Mouse (Mus musculus) CH12.LX (cell line): Measurements from ENCODE around the gene 1700024P04Rik.
"Not testable (repeated sequence)": the region's sequence is repeated elsewhere in the genome, so short reads cannot be mapped to it uniquely, and the experiment has no call there.

Experiments
- BHLHE40 ChIP-seq: IDR thresholded peaks from 2 replicates; pipeline ENCODE4 v1.6.1; 2011; ENCODE audit warnings: mild to moderate bottlenecking, low read depth, low read length, improper control_type of control experiment
- CTCF ChIP-seq, 2 experiments: IDR thresholded peaks in 1 of 2; conservative IDR thresholded peaks in 1 of 2; 2 replicates each; pipeline ENCODE4 v1.5.1; 2011 to 2012; ENCODE audit warnings: low read depth in 2 of 2, low read length in 2 of 2, improper control_type of control experiment in 1 of 2, inconsistent platforms in 1 of 2, mild to moderate bottlenecking in 1 of 2, moderate library complexity in 1 of 2
- ELF1 ChIP-seq: IDR thresholded peaks from 2 replicates; pipeline ENCODE4 v1.6.1; 2014; ENCODE audit warnings: low read depth, mild to moderate bottlenecking, inconsistent platforms, low read length, improper control_type of control experiment
- EP300 ChIP-seq: IDR thresholded peaks from 2 replicates; pipeline ENCODE4 v1.6.1; 2011; ENCODE audit warnings: low read length, improper control_type of control experiment
- HCFC1 ChIP-seq: IDR thresholded peaks from 2 replicates; pipeline ENCODE4 v1.6.1; 2012; ENCODE audit warnings: low read depth, mild to moderate bottlenecking, inconsistent platforms, low read length, improper control_type of control experiment
- MAFK ChIP-seq: IDR thresholded peaks from 2 replicates; pipeline ENCODE4 v1.6.1; 2011; ENCODE audit warnings: low read length, improper control_type of control experiment; ENCODE audit not compliant: insufficient replicate concordance
- MEF2A ChIP-seq: IDR thresholded peaks from 2 replicates; pipeline ENCODE4 v1.6.1; 2014; ENCODE audit warnings: low read depth, mild to moderate bottlenecking, inconsistent platforms, low read length, improper control_type of control experiment, borderline replicate concordance
- POLR2A ChIP-seq: IDR thresholded peaks from 2 replicates; pipeline ENCODE4 v1.6.1; 2011; ENCODE audit warnings: low read depth, mild to moderate bottlenecking, improper control_type of control experiment, low read length
- SMC3 ChIP-seq: IDR thresholded peaks from 2 replicates; pipeline ENCODE4 v1.6.1; 2011; ENCODE audit warnings: low read depth, low read length, improper control_type of control experiment
- ZC3H11A ChIP-seq: IDR thresholded peaks from 2 replicates; pipeline ENCODE4 v1.6.1; 2012; ENCODE audit warnings: low read depth, mild to moderate bottlenecking, inconsistent platforms, low read length, improper control_type of control experiment

DNA sequence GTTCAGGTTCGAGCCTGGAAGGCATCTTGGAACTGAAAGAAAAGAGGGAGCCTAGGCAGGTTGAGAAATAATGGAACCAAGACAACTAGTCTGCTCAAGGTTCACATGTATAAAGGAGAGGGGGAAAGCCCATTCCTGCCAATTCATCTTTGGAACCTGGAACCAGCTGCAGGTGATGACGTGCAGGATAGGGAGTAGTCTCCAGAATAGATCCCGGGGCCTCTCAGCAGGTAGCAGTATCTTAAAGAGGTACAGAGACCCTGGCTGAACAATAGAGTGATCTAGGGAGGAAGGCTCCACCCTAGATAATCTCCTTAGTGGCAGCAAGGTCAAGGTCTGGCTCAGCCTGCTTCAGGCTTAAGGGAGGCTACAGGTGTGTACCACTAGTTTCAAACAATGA lies 8.3 kb downstream of the 1700024P04Rik start:
- not testable (repeated sequence) for TF ChIP-seq POLR2A; EP300; HCFC1; ELF1; CTCF (conservative IDR thresholded peaks at IDR 0.05 in 1 of 2, IDR thresholded peaks at IDR 0.05 in 1 of 2; ENCODE audit: low read depth in 2 of 2, low read length in 2 of 2); MAFK; MEF2A; BHLHE40; ZC3H11A; SMC3
